Mouse (Mus musculus) megakaryocyte, embryonic 14.5 days (primary cell): ENCODE measurements around the gene Cnksr1.

Source experiments
- FLI1 ChIP-seq: IDR thresholded peaks from 2 replicates; pipeline ENCODE4 v1.6.1; 2012; ENCODE audit warnings: low read length, inconsistent platforms, mixed read lengths
- GATA1 ChIP-seq: IDR thresholded peaks from 3 replicates; pipeline ENCODE4 v1.6.1; 2012; ENCODE audit warnings: mixed read lengths, low read length, inconsistent platforms, borderline replicate concordance

DNA sequence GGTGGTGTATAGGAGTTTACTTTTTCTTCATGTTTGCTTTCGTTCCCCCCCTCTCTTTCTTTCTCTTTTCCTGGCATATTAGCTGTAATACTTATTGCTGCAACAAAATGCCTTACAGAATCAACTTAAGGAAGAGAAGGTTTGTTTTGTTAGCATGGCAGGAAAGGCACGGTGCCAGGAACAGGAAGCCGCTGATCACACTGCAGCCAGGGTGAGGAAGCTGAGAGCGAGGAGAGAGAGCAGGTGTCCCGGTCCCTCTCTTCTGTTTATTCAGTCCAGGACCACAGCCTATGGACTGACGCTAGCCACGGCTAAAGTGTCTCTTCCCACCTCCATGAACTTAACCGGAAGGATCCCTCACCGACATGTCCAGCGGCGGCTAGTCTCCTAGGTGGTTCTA is 20.2 kb upstream of the Cnksr1 start:
- TF ChIP-seq FLI1 (no peak), GATA1 (no peak)
